Mouse (Mus musculus): ENCODE results near the gene Papln.

Gene Papln

DNA sequence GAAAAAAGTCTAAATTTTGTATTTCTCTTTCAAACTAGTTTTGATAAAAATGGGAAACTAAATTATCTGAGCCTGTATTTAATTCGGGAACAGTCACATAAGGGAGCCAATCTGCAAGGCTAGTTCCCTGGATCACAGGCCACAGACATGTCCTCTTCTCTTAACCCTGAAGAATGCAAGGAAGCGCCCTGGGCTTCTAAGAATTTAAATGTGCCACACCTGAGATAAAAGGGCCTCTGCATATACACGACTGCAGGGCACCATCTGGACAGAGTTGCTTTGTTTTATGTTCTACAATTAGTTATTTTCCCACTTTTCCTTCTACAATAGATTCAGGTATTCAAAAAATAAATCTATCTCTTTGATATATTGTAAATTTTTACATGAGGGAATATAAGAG is 67.0 kb downstream of the Papln start:
- no peak for DNase-seq (ENCODE audit: low read depth, low spot score)

DNA sequence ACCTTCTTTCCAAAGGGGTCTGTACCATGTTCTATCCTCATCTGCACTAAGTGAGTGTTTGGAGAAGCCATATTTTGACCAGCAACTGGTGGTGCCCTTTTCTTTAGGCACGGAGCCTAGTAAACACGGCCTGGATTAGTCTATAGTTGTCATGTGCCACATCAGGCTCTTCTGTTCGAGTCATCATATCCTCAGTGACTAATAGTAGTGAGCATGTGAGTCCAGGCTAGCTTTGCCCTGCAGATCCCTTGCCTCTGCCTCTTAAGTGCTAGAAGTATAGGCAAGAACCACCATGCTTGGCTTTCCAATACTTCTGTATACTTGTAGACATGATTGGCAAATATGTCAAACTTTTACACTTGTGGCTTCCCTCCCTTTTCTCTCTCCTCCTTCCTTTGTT is 70.5 kb downstream of the Papln start:
- no peak for DNase-seq (ENCODE audit: low read depth, low spot score)

DNA sequence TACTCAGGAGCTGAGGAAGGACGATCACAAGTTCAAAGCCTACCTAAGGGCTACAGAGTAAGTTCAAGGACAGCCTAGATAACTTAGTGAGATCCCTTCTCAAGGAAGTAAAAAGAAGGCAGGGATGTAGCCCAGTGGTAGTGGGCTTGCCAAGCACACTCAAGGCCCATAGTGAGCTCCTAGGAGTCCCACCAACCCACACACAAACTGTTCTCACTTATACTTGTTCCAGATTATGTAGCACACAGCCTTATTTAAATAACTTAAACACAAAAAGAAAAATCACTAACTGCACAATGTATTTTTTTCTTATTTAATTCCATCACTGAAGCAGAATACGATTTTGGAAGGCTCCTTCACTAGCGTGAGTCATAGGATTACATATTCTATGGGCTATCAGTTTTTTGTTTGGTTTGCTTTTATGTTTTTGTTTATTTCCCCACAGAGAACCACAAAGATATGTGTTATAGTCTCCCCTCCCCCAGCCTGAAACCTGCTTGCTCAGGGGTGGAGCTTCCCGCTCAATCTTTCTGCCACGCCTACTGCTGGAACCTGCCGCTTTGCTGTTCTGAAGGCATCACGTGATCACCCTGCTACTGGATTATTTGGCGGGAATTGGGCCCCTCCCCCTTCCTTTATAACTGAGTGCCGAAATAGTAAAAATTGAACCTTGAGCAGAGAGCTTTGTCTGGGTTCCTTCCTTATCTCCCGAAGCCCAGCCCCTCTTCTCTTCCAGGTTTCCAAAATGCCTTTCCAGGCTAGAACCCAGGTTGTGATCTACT is 78.2 kb downstream of the Papln start:
- DNase-seq (ENCODE audit: low read depth, low spot score) = no peak
